Mouse (Mus musculus): ENCODE data around the gene Amy1.
"Not testable (repeated sequence)": the region's sequence is repeated elsewhere in the genome, so short reads cannot be mapped to it uniquely, and the experiment has no call there.

Amy1 gene

GRCm38 (mm10) chr3:113606599-113606998, at the start of gene Amy1:
TSS of gene Amy1 (minus strand) at chr3:113606699.
- no peak for DNase-seq

DNA sequence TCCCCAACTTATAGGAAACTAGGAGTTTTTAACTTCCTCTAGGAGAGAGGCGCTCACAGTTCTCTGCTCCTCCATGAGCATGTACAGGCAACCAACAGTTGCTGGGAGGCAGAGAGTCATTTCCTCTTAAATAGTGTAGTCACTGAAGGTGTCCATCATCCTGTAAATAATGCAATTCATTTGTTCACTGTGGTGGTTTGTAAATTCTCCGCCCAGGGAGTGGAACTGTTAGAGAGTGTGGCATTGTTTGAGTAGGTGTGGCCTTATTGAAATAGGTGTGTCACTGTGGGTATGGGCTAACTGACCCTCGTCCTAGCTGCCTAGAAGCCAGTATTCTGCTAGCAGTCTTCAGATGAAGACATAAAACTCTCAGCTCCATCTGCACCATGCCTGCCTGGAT, 47.8 kb upstream of the Amy1 start:
- no peak for DNase-seq

GRCm38 (mm10) chr3:113651386-113651785, 44.9 kb upstream of the Amy1 start:
- peak in 1 of 2 experiments; percentile 28 for DNase-seq

- DNase-seq = no peak
These were observed 33.0 kb upstream of the Amy1 start for GRCm38 (mm10) chr3:113639545-113639944.

DNA sequence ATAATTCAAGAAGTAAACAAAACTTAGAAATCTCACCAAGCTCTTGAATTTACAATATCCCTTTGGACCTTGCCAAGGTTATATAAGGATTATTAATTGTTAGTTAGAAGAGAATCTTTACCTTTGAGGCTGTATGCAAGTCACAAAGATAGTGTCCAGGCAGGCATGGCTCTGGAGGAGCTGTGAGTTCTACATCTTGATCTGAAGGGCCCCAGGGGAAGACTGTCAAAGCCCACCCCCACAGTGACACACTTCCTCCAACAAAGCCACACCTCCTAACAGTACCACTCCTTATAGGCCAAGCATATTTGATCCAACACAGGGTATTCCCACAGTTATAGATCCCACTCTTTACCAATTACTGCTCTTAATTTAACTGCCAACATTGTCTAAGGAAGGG, 27.7 kb upstream of the Amy1 start:
- DNase-seq = no peak

GRCm38 (mm10) chr3:113631611-113632010, 25.1 kb upstream of the Amy1 start:
- DNase-seq = no peak

DNA sequence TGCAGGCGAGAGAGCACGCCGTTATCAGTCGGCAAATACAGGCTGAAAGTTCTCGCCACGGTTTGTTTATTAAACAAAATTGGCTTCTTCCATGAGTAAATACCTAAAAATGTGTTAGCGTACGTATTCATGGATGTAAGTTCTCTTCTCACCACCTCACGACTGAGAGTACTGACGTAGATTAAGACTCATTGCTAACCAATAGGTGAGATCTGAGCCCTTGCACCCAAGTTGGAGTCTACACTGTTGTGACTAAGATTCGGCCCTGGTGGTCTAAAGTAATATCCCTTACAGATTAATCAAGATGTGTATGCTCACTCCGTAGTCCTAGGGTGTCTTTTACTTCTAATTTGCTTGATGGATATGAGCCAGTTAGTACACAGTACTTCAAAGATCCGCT, 24.1 kb upstream of the Amy1 start:
- DNase-seq = peak in 1 of 2 experiments; percentile 31

DNA sequence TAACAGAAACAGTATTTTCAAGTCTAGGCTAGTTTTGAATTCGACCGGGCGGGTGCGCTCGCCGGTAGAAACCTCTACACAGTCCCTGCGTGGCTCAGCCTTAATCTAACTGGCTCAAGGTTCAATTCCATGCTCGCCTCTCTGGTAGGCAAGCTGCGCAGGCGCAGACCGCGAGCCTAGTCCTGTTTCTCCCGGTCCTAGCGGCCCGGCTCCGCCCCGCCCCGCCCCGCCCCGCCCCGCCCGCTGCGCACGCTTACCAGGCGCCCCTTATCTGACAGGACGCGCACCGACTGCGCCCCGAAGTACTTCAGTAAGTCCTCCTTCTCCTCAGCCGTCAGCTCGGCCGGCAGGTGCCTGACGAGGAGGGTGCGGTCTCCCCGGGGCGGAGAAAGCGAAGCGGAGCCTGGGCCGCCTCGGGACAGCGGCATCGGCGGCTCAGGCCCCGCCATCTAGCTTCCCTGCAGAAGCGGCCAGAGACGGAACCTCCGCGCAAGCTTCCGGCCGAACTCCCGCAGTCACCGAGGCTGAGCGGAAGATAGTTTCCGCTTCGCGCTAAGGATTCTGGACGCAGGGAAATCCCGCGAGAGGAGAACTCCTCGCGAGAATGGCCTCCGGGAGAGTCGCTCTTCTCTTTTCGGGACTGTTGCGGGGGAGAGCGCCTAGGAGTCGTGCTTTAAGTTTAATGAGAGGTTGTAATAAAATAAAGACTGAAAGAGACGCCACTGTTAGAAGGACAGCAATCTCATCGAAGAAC, 23.3 kb upstream of the Amy1 start, which contains the start of gene Rnpc3:
Rnpc3 (minus strand) TSS at position 544 of the 754 bp plus-strand sequence.
- peak; percentile 98 for DNase-seq

DNA sequence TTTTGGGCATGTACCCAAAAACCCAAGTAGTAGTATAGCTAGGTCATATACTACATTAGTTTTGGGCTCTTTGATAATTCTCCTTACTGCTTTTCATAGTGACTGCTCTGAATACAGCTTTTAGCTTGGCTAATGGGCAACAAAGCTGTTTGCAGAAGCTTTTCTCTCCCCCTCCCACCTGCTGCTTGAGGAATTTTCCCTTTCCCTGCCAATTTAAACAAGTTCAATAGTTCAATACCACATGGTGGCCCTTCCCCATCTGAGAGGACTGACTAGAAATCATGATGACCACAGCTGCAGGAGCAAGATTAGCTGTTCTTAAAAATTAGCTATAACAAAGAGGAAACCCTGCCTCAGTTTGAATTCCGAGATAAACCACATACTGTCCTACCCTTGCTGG, 15.7 kb downstream of the Amy1 start:
- no peak for DNase-seq

GRCm38 (mm10) chr3:113574578-113574977, 31.9 kb downstream of the Amy1 start:
- DNase-seq = no peak

DNA sequence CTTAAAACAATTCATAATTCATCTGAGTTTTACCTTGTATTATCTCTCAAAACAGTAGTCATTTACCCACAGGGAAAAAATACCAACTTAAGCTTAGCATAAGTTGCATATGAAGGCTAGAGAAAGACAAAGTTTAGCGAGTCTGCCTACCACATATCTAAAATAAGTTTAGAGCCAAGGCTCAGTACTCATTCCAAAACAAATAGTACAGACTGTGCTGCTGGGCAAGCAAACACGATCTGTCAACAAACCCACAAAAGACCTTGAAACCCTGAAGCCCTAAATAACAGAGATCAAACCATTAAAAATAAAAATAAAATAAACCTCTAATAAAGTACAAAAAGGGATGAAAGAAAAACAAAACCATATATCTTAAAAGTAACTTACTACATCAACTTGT, 32.4 kb downstream of the Amy1 start:
- no peak for DNase-seq

- no peak for DNase-seq
These were observed 34.3 kb downstream of the Amy1 start for GRCm38 (mm10) chr3:113572158-113572557.

- DNase-seq = no peak
These were observed 66.8 kb downstream of the Amy1 start for GRCm38 (mm10) chr3:113539692-113540091.

DNA sequence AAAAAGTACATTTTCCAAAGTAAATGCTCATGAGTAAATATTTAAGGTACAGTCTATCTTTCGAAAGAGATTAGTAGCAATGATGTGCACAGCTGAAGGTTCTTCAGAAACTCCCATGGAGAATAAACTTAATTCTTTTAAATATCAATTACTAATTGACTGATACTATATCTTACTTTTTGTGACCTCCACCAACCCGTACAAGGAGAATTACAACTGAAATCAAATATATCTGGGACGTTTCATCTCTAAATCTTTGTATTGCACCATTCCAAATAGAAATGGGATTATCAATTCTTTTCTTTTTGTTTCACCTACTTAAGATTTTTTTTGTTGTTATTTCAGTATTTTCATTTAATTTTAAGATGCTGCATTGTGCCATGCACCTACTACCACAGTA, 74.2 kb downstream of the Amy1 start, which contains the start of gene Amy2a1:
Amy2a1 (minus strand) TSS at position 101 of the 400 bp plus-strand sequence.
- DNase-seq = not testable (repeated sequence)
